Mouse (Mus musculus): ENCODE measurements around the gene Ankrd65.

GRCm38 (mm10) chr4:155846871-155847578 is 56.8 kb downstream of the Ankrd65 start, which contains the start of gene Dvl1:
- TF ChIP-seq CTCF (conservative IDR thresholded peaks at IDR 0.05; ENCODE audit: low read length): no peak
- no peak for TF ChIP-seq NANOG (IDR thresholded peaks at IDR 0.05; ENCODE audit: borderline replicate concordance, low read length)
- no peak for TF ChIP-seq POU5F1 (IDR thresholded peaks at IDR 0.05; ENCODE audit: borderline replicate concordance, low read length)

Measured in E14TG2a.4 (cell line).